Mouse (Mus musculus): Measurements from ENCODE around the gene Endou.

The Endou gene

GRCm38 (mm10) chr15:97731111-97731510 lies at the start of gene Endou:
Gene Endou (minus strand): TSS chr15:97731339.
- DNase-seq, result no peak

GRCm38 (mm10) chr15:97780611-97781031 lies 49.5 kb upstream of the Endou start:
- DNase-seq, result peak in 1 of 2 experiments; percentile 53

- DNase-seq, result no peak
Measured at GRCm38 (mm10) chr15:97779576-97779975, 48.4 kb upstream of the Endou start.

GRCm38 (mm10) chr15:97778311-97779098 lies 47.4 kb upstream of the Endou start, which contains the start of gene Slc48a1:
Gene Slc48a1 (plus strand): TSS chr15:97778520.
- no peak for DNase-seq

GRCm38 (mm10) chr15:97776919-97777318 lies 45.8 kb upstream of the Endou start:
- DNase-seq, result no peak

- DNase-seq, result peak; percentile 92 to 94
Measured at GRCm38 (mm10) chr15:97776514-97776913, 45.4 kb upstream of the Endou start.

- peak in 1 of 2 experiments; percentile 45 for DNase-seq
Measured at GRCm38 (mm10) chr15:97773961-97774370, 42.8 kb upstream of the Endou start.

GRCm38 (mm10) chr15:97773108-97773507 lies 42.0 kb upstream of the Endou start:
- DNase-seq, result peak in 1 of 2 experiments; percentile 50

GRCm38 (mm10) chr15:97770280-97770679 lies 39.1 kb upstream of the Endou start:
- no peak for DNase-seq

GRCm38 (mm10) chr15:97768192-97768591 lies 37.1 kb upstream of the Endou start:
- DNase-seq, result peak; percentile 82 to 83

GRCm38 (mm10) chr15:97767280-97768186 lies 36.4 kb upstream of the Endou start, which contains the start of gene Rapgef3:
Gene Rapgef3 (minus strand): TSS chr15:97767972.
- DNase-seq, result peak; percentile 89 to 90

- peak; percentile 75 to 76 for DNase-seq
Measured at GRCm38 (mm10) chr15:97766594-97767279, 35.6 kb upstream of the Endou start.

- peak; percentile 55 to 63 for DNase-seq
Measured at GRCm38 (mm10) chr15:97766194-97766593, 35.1 kb upstream of the Endou start.

GRCm38 (mm10) chr15:97765090-97765794 lies 34.1 kb upstream of the Endou start:
- DNase-seq, result no peak

GRCm38 (mm10) chr15:97764532-97764931 lies 33.4 kb upstream of the Endou start:
- DNase-seq, result no peak

- no peak for DNase-seq
Measured at GRCm38 (mm10) chr15:97763256-97764049, 32.3 kb upstream of the Endou start.

GRCm38 (mm10) chr15:97762733-97763132 lies 31.6 kb upstream of the Endou start:
- DNase-seq, result no peak

GRCm38 (mm10) chr15:97761438-97761837 lies 30.3 kb upstream of the Endou start:
- DNase-seq, result peak in 1 of 2 experiments; percentile 36

- peak in 1 of 2 experiments; percentile 52 for DNase-seq
Measured at GRCm38 (mm10) chr15:97760952-97761351, 29.8 kb upstream of the Endou start.

GRCm38 (mm10) chr15:97760006-97760405 lies 28.9 kb upstream of the Endou start:
- DNase-seq, result peak; percentile 90 to 91

GRCm38 (mm10) chr15:97755361-97755760 lies 24.2 kb upstream of the Endou start:
- DNase-seq, result no peak
